Mouse (Mus musculus) liver, embryonic 15.5 days (tissue): ENCODE measurements around the gene Calcb. TPM values are rescaled to one million over a fixed set of nuclear protein-coding genes. Genes with fewer than 3 reads are reported as not detected.
A peak's percentile ranks its signal among the peaks of the same experiment; 100 is the strongest.
"Not testable (repeated sequence)": the region's sequence is repeated elsewhere in the genome, so short reads cannot be mapped to it uniquely, and the experiment has no call there.

ENCODE experiments used
- ATAC-seq: fragments of 200-750 bp; cut with Nextera tagmentation; 2 replicates; pipeline ENCODE4 v1.8.0; 2017; ENCODE audit warnings: moderate number of reproducible peaks, mild to moderate bottlenecking, moderate library complexity; ENCODE audit not compliant: insufficient read depth
- H3K27ac ChIP-seq: fragments of 300-500 bp; sonication (generic); replicated peaks from 2 replicates; pipeline ENCODE4 v1.5.1; 2015; ENCODE audit warnings: mild to moderate bottlenecking, inconsistent platforms
- H3K27me3 ChIP-seq: fragments of 300-500 bp; sonication (generic); 2 replicates; pipeline ENCODE4 v1.6.1; 2015; ENCODE audit warnings: mild to moderate bottlenecking, inconsistent platforms
- H3K36me3 ChIP-seq: fragments of 300-500 bp; sonication (generic); replicated peaks from 2 replicates; pipeline ENCODE4 v1.6.1; 2015; ENCODE audit warnings: moderate library complexity, mild to moderate bottlenecking, inconsistent platforms
- H3K4me1 ChIP-seq: fragments of 300-500 bp; sonication (generic); replicated peaks from 2 replicates; pipeline ENCODE4 v1.6.1; 2015; ENCODE audit warnings: inconsistent platforms
- H3K4me2 ChIP-seq: fragments of 300-500 bp; sonication (generic); 2 replicates; pipeline ENCODE4 v1.6.1; 2015; ENCODE audit warnings: moderate library complexity, mild to moderate bottlenecking, inconsistent platforms
- H3K4me3 ChIP-seq: fragments of 300-500 bp; sonication (generic); replicated peaks from 2 replicates; pipeline ENCODE4 v1.5.1; 2015; ENCODE audit warnings: mild to moderate bottlenecking, inconsistent platforms
- H3K9ac ChIP-seq: fragments of 300-500 bp; sonication (generic); 2 replicates; pipeline ENCODE4 v1.6.1; 2015; ENCODE audit warnings: moderate library complexity, mild to moderate bottlenecking, inconsistent platforms
- H3K9me3 ChIP-seq: fragments of 300-500 bp; sonication (generic); replicated peaks from 2 replicates; pipeline ENCODE4 v1.6.1; 2016; ENCODE audit warnings: inconsistent platforms
- WGBS: fragments of 180-500 bp; shearing (Covaris S2); methylation state at CpG from one replicate; pipeline ENCODE4 v1.1.7; 2015; ENCODE audit warnings: mixed read lengths; ENCODE audit not compliant: insufficient replicate concordance; 5-methylcytosine and 5-hydroxymethylcytosine counted together
- polyA plus RNA-seq: library from polyadenylated mRNA; unstranded; fragments of >200 nt; fragmentation: Nextera tagmentation; extraction: Ambion mirVana; gene quantifications from 2 replicates; pipeline ENCODE4 v1.2.1, GENCODE M21; 2015

The Calcb gene
- polyA plus RNA-seq, 1 experiment from 2014 or later: not detected

DNA sequence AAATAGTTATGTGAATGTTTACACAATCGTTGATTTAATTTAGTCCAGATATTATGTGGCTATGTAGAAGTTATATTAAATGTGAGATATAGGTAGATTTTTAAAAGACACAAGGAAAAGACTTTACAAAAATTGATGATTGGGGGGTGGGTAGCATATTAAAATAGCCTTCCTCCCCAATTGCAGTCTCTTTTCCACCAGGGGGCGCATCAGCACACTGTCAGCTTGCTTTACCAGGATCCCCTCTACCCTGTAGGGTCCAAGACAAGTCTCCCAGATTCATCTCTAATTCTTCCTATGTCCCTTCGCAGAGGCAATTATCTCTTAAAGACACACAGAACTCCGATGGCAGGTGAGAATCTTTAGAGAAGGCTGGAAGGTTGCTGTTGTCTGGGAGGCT, 13.3 kb downstream of the Calcb start:
- H3K4me1 ChIP-seq, H3K36me3 ChIP-seq, H3K27me3 ChIP-seq, ATAC-seq, H3K9ac ChIP-seq, H3K4me2 ChIP-seq, H3K9me3 ChIP-seq, H3K27ac ChIP-seq, H3K4me3 ChIP-seq: not testable (repeated sequence)
- WGBS: 24% methylated on average over 4 of the region's 4 CpGs

- no peak for ATAC-seq
- no peaks in the 10 kb centered on the region for H3K36me3 ChIP-seq
Observed at GRCm38 (mm10) chr7:114736256-114736655, 17.8 kb downstream of the Calcb start.

DNA sequence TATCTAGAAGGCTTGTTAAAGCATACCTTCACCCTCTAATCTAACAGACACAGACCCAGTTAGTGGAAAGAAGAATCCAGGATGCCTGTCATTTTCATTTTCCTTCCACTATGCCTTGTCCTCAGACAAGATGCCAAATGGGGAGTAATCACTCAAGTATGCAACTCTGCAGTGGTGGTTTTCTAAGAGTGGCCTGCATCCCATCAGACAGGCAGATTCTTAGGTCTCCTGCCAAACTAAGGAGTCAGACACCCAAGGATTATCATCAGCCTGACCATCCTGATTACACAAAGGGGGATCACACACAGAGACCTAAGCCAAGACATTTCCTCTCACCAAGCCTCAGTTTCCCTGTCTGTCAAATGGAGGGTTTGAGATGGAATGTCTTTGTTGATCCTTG, 19.7 kb downstream of the Calcb start:
- Histone ChIP-seq H3K36me3 (no peaks in the 10 kb centered on the region), H3K9ac (no peak overlapping the region), H3K4me2 (no peak overlapping the region), H3K4me1 (no peaks in the 10 kb centered on the region), H3K9me3 (no peaks in the 10 kb centered on the region), H3K27ac (no peak overlapping the region), H3K4me3 (no peak overlapping the region), H3K27me3 (no peaks in the 10 kb centered on the region)
- ATAC-seq: no peak

More at GRCm38 (mm10) chr7:114736256-114736655, 17.8 kb downstream of the Calcb start:
- 59% methylated on average over 5 of the region's 5 CpGs for WGBS
- Histone ChIP-seq H3K27ac (no peak overlapping the region), H3K27me3 (no peaks in the 10 kb centered on the region), H3K9me3 (no peaks in the 10 kb centered on the region), H3K4me1 (no peaks in the 10 kb centered on the region), H3K4me2 (no peak overlapping the region), H3K4me3 (no peak overlapping the region), H3K9ac (no peak overlapping the region)

DNA sequence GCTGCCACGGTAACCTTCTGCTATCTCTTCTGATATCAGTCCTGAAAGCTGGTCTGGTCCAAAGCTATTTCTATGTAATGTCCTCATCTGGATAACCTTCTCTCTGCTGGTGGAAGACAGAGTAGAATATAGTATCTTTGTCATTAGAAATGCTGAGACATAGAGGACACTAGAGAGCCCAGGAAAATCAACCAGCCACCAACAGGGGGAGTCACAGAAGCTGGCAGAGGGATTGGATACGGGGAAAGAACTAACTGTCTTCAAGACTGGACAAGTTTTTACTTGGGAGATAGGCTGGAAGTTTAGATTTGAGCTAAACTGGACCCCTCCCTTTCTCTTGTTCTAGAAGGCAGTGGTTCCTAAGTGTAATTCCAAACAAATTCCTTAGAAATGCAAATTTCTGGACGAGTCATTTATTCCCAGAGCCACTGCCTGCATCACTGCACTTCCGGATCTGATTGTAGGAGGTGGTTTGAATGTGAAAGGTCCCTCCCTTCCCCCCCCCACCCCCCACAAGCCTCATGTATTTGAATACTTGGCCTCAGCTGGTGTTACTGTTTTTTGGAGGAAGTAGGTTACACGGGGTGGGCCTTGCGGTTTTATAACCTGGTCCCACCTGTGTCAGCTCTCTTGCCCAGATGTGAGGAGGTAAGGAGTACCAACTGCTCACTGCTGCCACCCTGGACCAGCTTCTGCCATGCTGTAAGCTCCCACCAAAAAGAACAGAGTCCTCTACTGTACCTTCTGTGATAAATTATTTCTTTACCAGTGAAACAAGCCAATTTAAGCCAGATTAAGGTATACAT, 22.1 kb downstream of the Calcb start:
- no peak overlapping the region for H3K4me3 ChIP-seq
- H3K27ac ChIP-seq: no peak overlapping the region
- no peak overlapping the region for H3K4me2 ChIP-seq
- H3K4me1 ChIP-seq: no peaks in the 10 kb centered on the region
- H3K9ac ChIP-seq: no peak overlapping the region
- H3K36me3 ChIP-seq: no peaks in the 10 kb centered on the region
- no peaks in the 10 kb centered on the region for H3K9me3 ChIP-seq
- WGBS: 33% methylated on average over 6 of the region's 6 CpGs
- no peak for ATAC-seq
- H3K27me3 ChIP-seq: peaks cover 8% of the 10 kb centered on the region; the same call in 1 of the 2 replicates

GRCm38 (mm10) chr7:114743022-114743780, 24.8 kb downstream of the Calcb start, which contains the start of gene Insc:
Gene Insc (plus strand): TSS chr7:114743694.
- H3K27me3 ChIP-seq: peaks cover 8% of the 10 kb centered on the region; the same call in 1 of the 2 replicates
- no peak for ATAC-seq
- no peak within 1 kb of the TSS for H3K9ac ChIP-seq
- H3K4me1 ChIP-seq: no peaks in the 10 kb centered on the region
- no peak within 1 kb of the TSS for H3K4me2 ChIP-seq
- H3K4me3 ChIP-seq: no peak within 1 kb of the TSS
- no peaks in the 10 kb centered on the region for H3K9me3 ChIP-seq
- no peaks in the 10 kb centered on the region for H3K36me3 ChIP-seq
- H3K27ac ChIP-seq: no peak within 1 kb of the TSS
- WGBS: 47% methylated on average over 5 of the region's 5 CpGs

DNA sequence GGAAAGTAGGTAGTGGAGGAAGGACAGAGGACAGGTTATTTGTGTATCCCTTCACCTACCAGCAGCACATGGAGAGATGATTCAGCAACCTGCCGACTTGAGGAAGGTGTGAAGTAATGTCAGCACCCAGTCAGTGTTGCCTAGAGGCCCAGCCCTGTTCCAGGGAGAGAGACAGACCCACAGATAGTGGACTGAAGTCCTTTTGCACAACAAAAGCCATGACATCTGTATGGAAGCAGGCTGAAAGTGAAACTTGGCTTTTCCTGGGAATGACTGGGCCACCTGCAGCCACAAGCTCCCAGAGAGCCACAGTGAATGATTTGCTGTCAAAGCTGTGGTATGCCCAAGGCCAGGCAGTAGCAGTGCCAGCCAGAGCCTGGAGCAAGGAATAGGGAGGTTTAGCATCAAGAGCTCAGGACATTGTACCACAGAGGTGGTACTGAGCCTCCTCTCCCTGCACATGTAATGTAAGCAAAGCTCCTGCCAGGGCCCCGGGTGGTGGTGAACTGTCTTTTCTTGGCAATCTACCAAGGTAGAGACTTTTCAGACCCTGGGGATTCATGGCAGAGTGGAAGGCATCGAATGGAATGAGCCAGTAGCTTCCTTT, 26.3 kb downstream of the Calcb start:
- Histone ChIP-seq H3K27ac (no peak overlapping the region), H3K9ac (no peak overlapping the region), H3K4me2 (no peak overlapping the region), H3K27me3 (peaks cover 8% of the 10 kb centered on the region; the same call in 1 of the 2 replicates), H3K4me1 (no peaks in the 10 kb centered on the region), H3K36me3 (no peaks in the 10 kb centered on the region), H3K9me3 (no peaks in the 10 kb centered on the region), H3K4me3 (no peak overlapping the region)
- WGBS: 48% methylated on average over 3 of the region's 3 CpGs
- ATAC-seq: no peak

DNA sequence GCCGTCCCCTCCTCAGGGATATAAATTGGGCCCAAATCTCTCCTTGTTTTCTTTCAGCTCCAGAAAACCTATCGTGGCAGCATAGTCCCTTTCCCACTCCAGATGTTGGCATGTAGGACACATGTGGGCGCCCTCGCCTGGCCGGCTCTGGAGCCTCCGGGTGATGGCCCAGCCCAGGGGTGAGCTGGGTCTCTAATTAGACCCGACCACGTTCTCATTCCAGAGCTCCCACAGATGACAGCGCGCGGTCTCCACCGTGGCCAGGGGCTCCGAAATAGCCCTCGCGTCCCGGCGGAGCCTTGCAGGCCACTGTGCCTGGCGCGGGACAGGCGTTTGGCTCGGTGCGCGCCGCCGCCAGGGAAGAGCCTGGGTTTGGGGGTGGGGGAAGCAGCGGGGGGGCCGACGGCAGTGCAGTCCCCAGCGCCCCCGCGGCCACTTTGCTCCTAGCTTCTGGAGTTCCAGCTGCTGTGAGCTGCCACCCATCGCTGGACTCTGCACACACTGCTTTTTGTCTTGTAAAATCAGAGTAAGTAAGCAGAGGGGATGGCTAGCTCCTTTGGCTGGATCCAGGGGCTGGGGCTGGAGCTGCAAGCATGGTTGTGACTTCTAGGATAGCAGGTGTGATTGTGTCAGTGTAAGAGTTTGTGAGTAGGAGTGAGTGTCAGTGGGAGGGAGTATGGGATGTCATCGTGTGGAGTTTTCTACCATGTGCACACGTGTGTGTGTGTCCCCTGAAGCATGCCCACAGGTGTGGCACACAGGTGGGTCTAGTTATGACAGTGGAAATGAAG, 27.2 kb downstream of the Calcb start:
- H3K27me3 ChIP-seq: peaks cover 8% of the 10 kb centered on the region; the same call in 1 of the 2 replicates
- 7% methylated on average over 34 of the region's 34 CpGs for WGBS
- no peaks in the 10 kb centered on the region for H3K36me3 ChIP-seq
- no peak for ATAC-seq
- H3K9ac ChIP-seq: no peak overlapping the region
- H3K4me2 ChIP-seq: peak overlapping the region; percentile 58
- peak overlapping the region; percentile 26 for H3K4me3 ChIP-seq
- H3K27ac ChIP-seq: no peak overlapping the region
- H3K4me1 ChIP-seq: no peaks in the 10 kb centered on the region
- no peaks in the 10 kb centered on the region for H3K9me3 ChIP-seq

GRCm38 (mm10) chr7:114747596-114747995, 29.2 kb downstream of the Calcb start:
- Histone ChIP-seq H3K27ac (no peak overlapping the region), H3K9ac (no peak overlapping the region), H3K4me1 (no peaks in the 10 kb centered on the region), H3K27me3 (peaks cover 8% of the 10 kb centered on the region; the same call in 1 of the 2 replicates), H3K4me3 (no peak overlapping the region), H3K36me3 (no peaks in the 10 kb centered on the region), H3K9me3 (no peaks in the 10 kb centered on the region), H3K4me2 (no peak overlapping the region)
- WGBS: 62% methylated on average over 3 of the region's 3 CpGs
- no peak for ATAC-seq

GRCm38 (mm10) chr7:114748239-114748638, 29.8 kb downstream of the Calcb start:
- peaks cover 8% of the 10 kb centered on the region; the same call in 1 of the 2 replicates for H3K27me3 ChIP-seq
- ATAC-seq: no peak
- 35% methylated on average over 4 of the region's 4 CpGs for WGBS

DNA sequence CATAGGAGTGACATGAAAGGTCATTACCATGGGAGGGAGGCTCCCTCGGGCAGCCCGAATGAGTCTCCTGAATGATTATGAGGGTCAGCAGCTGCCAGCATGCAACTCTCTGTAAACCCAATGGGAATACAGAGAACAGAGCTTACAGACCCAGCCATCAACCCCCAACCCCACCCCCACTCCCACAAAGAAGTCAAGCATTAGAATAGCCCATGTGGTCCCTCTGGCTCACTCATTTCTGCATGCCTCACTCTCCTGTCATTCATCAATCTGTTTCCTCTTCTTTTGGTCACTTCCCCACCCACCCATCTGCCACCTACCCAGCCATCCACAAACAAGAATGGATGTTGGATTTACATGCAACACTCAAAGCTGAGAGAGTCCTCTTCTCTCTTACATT, 35.0 kb downstream of the Calcb start:
- 52% methylated on average over 2 of the region's 2 CpGs for WGBS
- no peak overlapping the region for H3K4me3 ChIP-seq
- no peaks in the 10 kb centered on the region for H3K4me1 ChIP-seq
- H3K27me3 ChIP-seq: no peaks in the 10 kb centered on the region
- H3K4me2 ChIP-seq: no peak overlapping the region
- no peaks in the 10 kb centered on the region for H3K36me3 ChIP-seq
- no peak for ATAC-seq
- no peak overlapping the region for H3K9ac ChIP-seq
- H3K27ac ChIP-seq: no peak overlapping the region
- H3K9me3 ChIP-seq: no peaks in the 10 kb centered on the region

More at GRCm38 (mm10) chr7:114748239-114748638, 29.8 kb downstream of the Calcb start:
- no peak overlapping the region for H3K9ac ChIP-seq
- H3K27ac ChIP-seq: no peak overlapping the region
- H3K9me3 ChIP-seq: no peaks in the 10 kb centered on the region
- no peak overlapping the region for H3K4me2 ChIP-seq
- H3K4me3 ChIP-seq: no peak overlapping the region
- H3K4me1 ChIP-seq: no peaks in the 10 kb centered on the region
- no peaks in the 10 kb centered on the region for H3K36me3 ChIP-seq
